Mouse (Mus musculus): ENCODE measurements around the gene Aarsd1. TPM values are rescaled to one million over a fixed set of nuclear protein-coding genes. Genes with fewer than 3 reads are reported as not detected.

The Aarsd1 gene
- polyA plus RNA-seq, 1 experiment from 2014 or later: 26.5 TPM

DNA sequence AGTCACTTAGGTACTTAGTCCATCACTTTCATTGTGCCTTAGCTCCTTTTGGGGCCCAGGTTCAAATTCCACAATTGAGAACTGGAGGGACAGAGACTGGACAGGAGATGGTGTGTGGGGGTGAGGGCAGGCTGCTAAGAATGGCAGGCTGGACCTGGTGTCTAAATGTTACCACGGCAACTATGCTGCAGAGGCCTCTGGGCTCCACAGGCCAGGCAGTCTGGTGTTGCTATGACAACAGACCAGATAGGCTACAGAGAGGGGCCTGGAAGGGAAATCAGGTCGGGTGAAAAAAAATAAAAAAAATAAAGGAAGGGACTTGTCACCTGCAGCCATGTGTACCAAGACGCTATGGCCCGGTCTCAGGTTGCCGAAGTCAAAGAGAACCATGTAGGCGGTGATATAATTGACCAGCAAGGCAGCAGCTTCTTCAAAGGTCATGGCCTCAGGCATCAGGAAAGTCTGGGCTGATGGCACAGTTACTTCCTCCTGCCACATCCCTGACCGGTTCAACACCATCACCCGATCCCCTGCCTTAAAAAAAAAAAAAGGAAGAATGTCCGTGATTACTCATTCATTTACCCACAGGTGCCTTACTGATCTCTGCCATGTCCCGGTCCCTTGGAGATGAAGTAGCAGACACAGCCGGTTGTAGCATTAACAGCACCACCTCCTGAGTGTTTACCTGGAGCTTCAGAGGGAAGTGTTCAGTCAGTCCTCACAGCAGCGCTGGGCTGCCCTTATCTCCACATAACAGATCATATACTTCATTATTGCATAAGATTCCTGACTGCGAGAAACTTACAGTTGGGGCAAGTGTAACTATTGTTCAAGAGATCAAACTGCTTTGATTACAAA lies 45.4 kb upstream of the Aarsd1 start:
- H3K9ac ChIP-seq (replicated peaks; ENCODE audit: low read depth): no peak overlapping the region

DNA sequence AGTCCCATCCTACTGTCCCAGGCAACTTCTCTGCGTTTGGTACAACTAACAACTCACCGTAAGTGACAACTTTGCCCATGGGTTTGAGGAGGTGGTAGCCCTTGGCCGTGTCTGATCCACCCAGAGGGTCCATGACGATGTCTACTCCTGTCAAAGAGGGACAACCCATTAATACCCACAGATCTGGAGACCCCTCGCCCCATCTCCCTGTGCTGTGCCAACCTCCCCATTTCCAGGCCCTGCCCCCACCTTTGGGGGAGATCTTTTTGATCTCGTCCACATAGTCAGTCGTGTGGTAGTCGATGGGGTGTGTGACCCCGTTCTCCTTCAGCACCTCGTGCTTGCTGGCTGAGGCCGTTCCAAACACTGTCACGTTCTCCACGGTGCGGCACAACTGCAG lies 44.7 kb upstream of the Aarsd1 start:
- Histone ChIP-seq H3K9me3 (ENCODE audit: low read length) (no peaks in the 10 kb centered on the region), H3K4me2 (replicated peaks; ENCODE audit: low read depth, low read length) (no peak overlapping the region), H3K36me3 (ENCODE audit: insufficient read depth, low read length) (peaks cover 19% of the 10 kb centered on the region), H3K27me3 (replicated peaks; ENCODE audit: insufficient read depth, low read length) (no peaks in the 10 kb centered on the region), H3K9ac (replicated peaks; ENCODE audit: low read depth) (no peak overlapping the region), H3K4me3 (ENCODE audit: low read depth, low read length) (no peak overlapping the region), H3K27ac (ENCODE audit: low read length) (no peak overlapping the region), H3K4me1 (ENCODE audit: insufficient read depth, low read depth, low read length) (peaks cover 10% of the 10 kb centered on the region; the same call in 1 of the 2 replicates)
- ATAC-seq: no peak
- TF ChIP-seq CTCF (IDR thresholded peaks at IDR 0.05) (no peak), EP300 (IDR thresholded peaks at IDR 0.05) (no peak)
- 80% methylated on average over 14 of the region's 14 CpGs for WGBS
- DNase-seq (ENCODE audit: low spot score): no peak

More for the DNA sequence above, 45.4 kb upstream of the Aarsd1 start:
- ATAC-seq (no peak), DNase-seq (ENCODE audit: low spot score) (no peak)
- H3K36me3 ChIP-seq (ENCODE audit: insufficient read depth, low read length): peaks cover 17% of the 10 kb centered on the region
- no peaks in the 10 kb centered on the region for H3K27me3 ChIP-seq (replicated peaks; ENCODE audit: insufficient read depth, low read length)
- TF ChIP-seq CTCF (IDR thresholded peaks at IDR 0.05): no peak
- no peak for TF ChIP-seq EP300 (IDR thresholded peaks at IDR 0.05)
- no peaks in the 10 kb centered on the region for H3K9me3 ChIP-seq (ENCODE audit: low read length)
- peaks cover 10% of the 10 kb centered on the region; the same call in 1 of the 2 replicates for H3K4me1 ChIP-seq (ENCODE audit: insufficient read depth, low read depth, low read length)
- WGBS: 22% methylated on average over 13 of the region's 13 CpGs
- peak overlapping the region; percentile 72 for H3K4me2 ChIP-seq (replicated peaks; ENCODE audit: low read depth, low read length)
- no peak overlapping the region for H3K27ac ChIP-seq (ENCODE audit: low read length)
- H3K4me3 ChIP-seq (ENCODE audit: low read depth, low read length): no peak overlapping the region

DNA sequence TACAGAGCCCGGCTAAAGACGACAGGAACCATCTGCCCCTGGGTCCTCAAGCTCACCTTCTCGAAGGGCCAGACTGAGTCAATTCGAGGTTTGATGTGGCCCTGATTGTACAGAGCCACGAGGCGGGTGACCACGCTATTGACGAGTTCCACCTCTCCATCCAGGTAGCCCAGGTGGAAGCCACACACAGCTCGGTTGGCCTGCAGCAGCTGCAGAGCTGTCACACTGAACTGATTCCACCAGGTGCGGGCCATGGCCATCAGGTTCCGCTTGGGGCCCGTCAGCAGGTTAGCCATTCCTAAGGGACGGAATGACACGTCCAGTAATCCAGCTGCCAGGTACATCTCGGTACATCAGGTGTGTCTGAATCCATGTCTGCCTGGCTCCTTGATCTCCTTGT lies 42.9 kb upstream of the Aarsd1 start:
- WGBS: 77% methylated on average over 15 of the region's 15 CpGs

DNA sequence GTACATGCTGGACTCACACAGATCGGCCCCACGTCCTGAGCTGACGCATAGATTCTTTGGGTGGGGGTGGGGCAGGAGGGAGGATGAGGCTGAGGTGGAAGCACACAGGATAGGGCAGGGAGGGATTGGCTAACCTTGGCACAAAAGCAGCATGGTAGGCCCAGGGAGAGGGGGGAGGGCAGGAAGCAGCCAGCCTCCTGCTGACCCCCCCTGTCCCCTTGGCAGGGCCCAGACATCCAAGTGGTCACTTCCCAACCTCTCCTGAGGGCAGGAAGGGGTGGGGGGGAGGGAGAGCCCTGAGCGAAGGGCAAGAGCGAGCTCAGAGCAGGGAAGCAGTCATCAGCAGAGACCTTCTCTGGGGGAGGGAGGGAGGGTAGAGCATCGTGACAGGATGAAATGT lies 42.3 kb upstream of the Aarsd1 start:
- H3K27ac ChIP-seq (ENCODE audit: low read length): 0 out of 2 replicates have a peak overlapping the region, but pooled peaks have one; percentile 9
- H3K9ac ChIP-seq (replicated peaks; ENCODE audit: low read depth): no peak overlapping the region
- ATAC-seq (peak; percentile 76), DNase-seq (ENCODE audit: low spot score) (peak; percentile 57)
- no peak overlapping the region for H3K4me2 ChIP-seq (replicated peaks; ENCODE audit: low read depth, low read length)
- H3K4me3 ChIP-seq (ENCODE audit: low read depth, low read length): no peak overlapping the region
- peaks cover 10% of the 10 kb centered on the region; the same call in 1 of the 2 replicates for H3K4me1 ChIP-seq (ENCODE audit: insufficient read depth, low read depth, low read length)
- WGBS: 47% methylated on average over 5 of the region's 6 CpGs
- no peaks in the 10 kb centered on the region for H3K27me3 ChIP-seq (replicated peaks; ENCODE audit: insufficient read depth, low read length)
- peak; percentile 45; the same call in 1 of the 2 replicates for TF ChIP-seq EP300 (IDR thresholded peaks at IDR 0.05)
- no peak for TF ChIP-seq CTCF (IDR thresholded peaks at IDR 0.05)
- peaks cover 19% of the 10 kb centered on the region for H3K36me3 ChIP-seq (ENCODE audit: insufficient read depth, low read length)
- no peaks in the 10 kb centered on the region for H3K9me3 ChIP-seq (ENCODE audit: low read length)

More for the DNA sequence above, 42.9 kb upstream of the Aarsd1 start:
- no peak for TF ChIP-seq CTCF (IDR thresholded peaks at IDR 0.05)
- TF ChIP-seq EP300 (IDR thresholded peaks at IDR 0.05): no peak
- ATAC-seq: no peak
- no peaks in the 10 kb centered on the region for H3K9me3 ChIP-seq (ENCODE audit: low read length)
- peaks cover 19% of the 10 kb centered on the region for H3K36me3 ChIP-seq (ENCODE audit: insufficient read depth, low read length)
- DNase-seq (ENCODE audit: low spot score): no peak
- H3K9ac ChIP-seq (replicated peaks; ENCODE audit: low read depth): no peak overlapping the region
- no peaks in the 10 kb centered on the region for H3K27me3 ChIP-seq (replicated peaks; ENCODE audit: insufficient read depth, low read length)
- H3K4me2 ChIP-seq (replicated peaks; ENCODE audit: low read depth, low read length): no peak overlapping the region
- H3K4me1 ChIP-seq (ENCODE audit: insufficient read depth, low read depth, low read length): peaks cover 10% of the 10 kb centered on the region; the same call in 1 of the 2 replicates
- H3K27ac ChIP-seq (ENCODE audit: low read length): 0 out of 2 replicates have a peak overlapping the region, but pooled peaks have one; percentile 9
- no peak overlapping the region for H3K4me3 ChIP-seq (ENCODE audit: low read depth, low read length)

DNA sequence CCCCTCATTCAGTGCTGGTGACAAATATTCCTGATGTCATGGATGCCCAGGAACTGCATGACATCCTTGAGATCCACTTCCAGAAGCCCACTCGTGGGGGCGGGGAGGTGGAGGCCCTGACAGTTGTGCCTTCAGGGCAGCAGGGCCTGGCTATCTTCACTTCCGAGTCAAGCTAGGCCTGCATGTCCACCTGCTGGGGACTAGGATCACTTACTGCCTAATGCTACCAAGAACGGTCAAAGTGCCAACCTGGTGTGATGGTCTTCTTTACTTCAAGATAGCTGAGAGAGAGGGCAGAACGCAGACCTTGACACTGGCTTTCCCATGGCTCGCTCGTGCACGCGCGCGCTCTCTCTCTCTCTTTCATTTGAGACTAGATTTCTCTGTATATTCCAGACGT lies 40.8 kb upstream of the Aarsd1 start:
- Histone ChIP-seq H3K9ac (replicated peaks; ENCODE audit: low read depth) (no peak overlapping the region), H3K9me3 (ENCODE audit: low read length) (no peaks in the 10 kb centered on the region), H3K4me2 (replicated peaks; ENCODE audit: low read depth, low read length) (no peak overlapping the region), H3K4me1 (ENCODE audit: insufficient read depth, low read depth, low read length) (no peaks in the 10 kb centered on the region; the same call in 1 of the 2 replicates), H3K27me3 (replicated peaks; ENCODE audit: insufficient read depth, low read length) (no peaks in the 10 kb centered on the region), H3K4me3 (ENCODE audit: low read depth, low read length) (no peak overlapping the region), H3K36me3 (ENCODE audit: insufficient read depth, low read length) (peaks cover 19% of the 10 kb centered on the region), H3K27ac (ENCODE audit: low read length) (no peak overlapping the region; the same call in 1 of the 2 replicates)
- WGBS: 83% methylated on average over 12 of the region's 12 CpGs
- ATAC-seq: no peak
- TF ChIP-seq EP300 (IDR thresholded peaks at IDR 0.05): no peak
- no peak for TF ChIP-seq CTCF (IDR thresholded peaks at IDR 0.05)
- DNase-seq (ENCODE audit: low spot score): no peak

DNA sequence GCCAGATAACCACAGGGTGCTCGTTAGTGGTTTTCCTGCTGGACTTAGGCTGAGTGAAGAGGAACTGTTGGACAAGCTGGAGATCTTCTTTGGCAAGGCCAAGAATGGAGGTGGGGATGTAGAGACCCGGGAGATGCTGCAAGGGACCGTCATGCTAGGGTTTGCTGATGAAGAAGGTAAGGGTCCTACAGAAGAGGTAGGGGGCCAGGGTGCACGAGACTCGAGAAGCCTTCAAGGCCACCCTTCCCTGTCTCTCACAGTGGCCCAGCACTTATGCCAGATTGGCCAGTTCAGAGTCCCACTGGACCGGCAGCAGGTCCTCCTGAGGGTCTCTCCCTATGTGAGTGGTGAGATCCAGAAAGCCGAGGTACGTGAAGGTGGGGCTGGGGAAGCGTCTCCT lies 40.2 kb upstream of the Aarsd1 start:
- ATAC-seq: no peak
- H3K9ac ChIP-seq (replicated peaks; ENCODE audit: low read depth): no peak overlapping the region

More for the DNA sequence above, 40.2 kb upstream of the Aarsd1 start:
- DNase-seq (ENCODE audit: low spot score): no peak
- Histone ChIP-seq H3K36me3 (ENCODE audit: insufficient read depth, low read length) (peaks cover 19% of the 10 kb centered on the region), H3K4me2 (replicated peaks; ENCODE audit: low read depth, low read length) (no peak overlapping the region), H3K4me1 (ENCODE audit: insufficient read depth, low read depth, low read length) (no peaks in the 10 kb centered on the region; the same call in 1 of the 2 replicates), H3K27ac (ENCODE audit: low read length) (no peak overlapping the region), H3K9me3 (ENCODE audit: low read length) (no peaks in the 10 kb centered on the region), H3K27me3 (replicated peaks; ENCODE audit: insufficient read depth, low read length) (no peaks in the 10 kb centered on the region), H3K4me3 (ENCODE audit: low read depth, low read length) (no peak overlapping the region)
- TF ChIP-seq EP300 (IDR thresholded peaks at IDR 0.05) (no peak), CTCF (IDR thresholded peaks at IDR 0.05) (no peak)
- 88% methylated on average over 9 of the region's 9 CpGs for WGBS
